Mouse (Mus musculus): ENCODE results near the gene C1qtnf7. TPM values are rescaled to one million over a fixed set of nuclear protein-coding genes. Genes with fewer than 3 reads are reported as not detected.

The C1qtnf7 gene
- polyA plus RNA-seq, 1 experiment from 2014 or later, result 4.8 TPM

DNA sequence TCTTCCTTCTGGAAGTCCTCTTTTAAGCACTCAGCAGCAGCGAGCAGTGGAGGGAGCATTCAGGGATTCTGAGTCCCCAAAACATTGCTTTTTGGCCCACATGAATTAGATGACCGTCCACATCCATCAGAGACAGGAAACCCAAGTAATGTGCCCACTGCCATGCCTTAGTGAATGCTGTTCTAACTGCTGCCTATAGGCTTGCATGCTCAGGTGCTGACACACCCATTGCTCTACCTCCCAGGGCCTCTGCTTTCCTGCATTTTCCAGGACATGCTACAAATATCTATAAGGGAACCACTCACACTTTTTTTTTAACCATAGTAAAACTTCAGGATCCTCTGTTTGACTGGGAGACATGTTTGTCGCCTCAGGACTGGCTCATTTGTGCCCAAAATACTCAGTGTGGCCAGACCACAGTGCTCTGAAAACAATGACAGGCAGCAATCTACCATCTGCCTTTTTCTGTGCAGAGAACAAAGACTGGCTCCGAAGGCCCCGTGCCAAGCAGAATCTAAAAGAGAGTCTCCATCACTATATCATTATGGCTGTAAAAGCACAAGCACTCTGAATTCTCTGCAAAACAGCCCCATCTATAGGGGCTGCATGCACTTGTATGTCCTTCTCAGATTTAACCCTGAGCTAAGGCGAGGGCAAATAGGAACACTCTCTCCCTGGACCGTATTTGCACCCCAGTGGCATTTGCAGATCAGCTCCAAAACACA, 106.4 kb downstream of the C1qtnf7 start:
- Histone ChIP-seq H3K27ac (ENCODE audit: low read length) (no peak overlapping the region), H3K36me3 (ENCODE audit: control insufficient read depth, insufficient read depth, low read length) (no peaks in the 10 kb centered on the region), H3K27me3 (replicated peaks; ENCODE audit: control insufficient read depth, insufficient read depth, low read length) (no peaks in the 10 kb centered on the region), H3K4me2 (ENCODE audit: low read depth, low read length) (no peak overlapping the region), H3K9me3 (ENCODE audit: control insufficient read depth, low read length) (no peaks in the 10 kb centered on the region), H3K4me3 (ENCODE audit: low read length) (no peak overlapping the region), H3K4me1 (ENCODE audit: control insufficient read depth, insufficient read depth, low read length) (no peaks in the 10 kb centered on the region), H3K9ac (ENCODE audit: low read depth, low read length) (no peak overlapping the region)
- 71% methylated on average over 7 of the region's 7 CpGs for WGBS
- no peak for ATAC-seq

DNA sequence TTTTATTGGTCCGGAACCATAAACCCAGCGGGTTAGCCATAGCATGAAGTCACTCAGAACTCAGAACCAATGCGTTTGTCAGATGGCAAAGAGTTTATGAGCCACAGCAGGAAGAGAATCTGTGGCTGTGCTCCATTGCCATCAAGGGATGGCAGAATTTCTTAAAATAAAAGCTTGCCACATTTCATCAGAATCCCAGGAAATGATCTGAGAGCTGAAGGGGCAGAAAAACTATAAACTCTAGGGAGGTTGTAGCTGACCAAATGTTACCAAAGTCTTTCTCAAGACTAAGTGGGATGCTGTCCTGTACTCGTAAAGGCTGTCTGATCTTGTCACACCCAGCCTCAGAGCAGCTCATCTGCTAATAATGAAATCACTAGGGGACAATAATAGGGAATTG, 110.1 kb downstream of the C1qtnf7 start:
- H3K9ac ChIP-seq (ENCODE audit: low read depth, low read length), result no peak overlapping the region
- H3K9me3 ChIP-seq (ENCODE audit: control insufficient read depth, low read length), result no peaks in the 10 kb centered on the region

DNA sequence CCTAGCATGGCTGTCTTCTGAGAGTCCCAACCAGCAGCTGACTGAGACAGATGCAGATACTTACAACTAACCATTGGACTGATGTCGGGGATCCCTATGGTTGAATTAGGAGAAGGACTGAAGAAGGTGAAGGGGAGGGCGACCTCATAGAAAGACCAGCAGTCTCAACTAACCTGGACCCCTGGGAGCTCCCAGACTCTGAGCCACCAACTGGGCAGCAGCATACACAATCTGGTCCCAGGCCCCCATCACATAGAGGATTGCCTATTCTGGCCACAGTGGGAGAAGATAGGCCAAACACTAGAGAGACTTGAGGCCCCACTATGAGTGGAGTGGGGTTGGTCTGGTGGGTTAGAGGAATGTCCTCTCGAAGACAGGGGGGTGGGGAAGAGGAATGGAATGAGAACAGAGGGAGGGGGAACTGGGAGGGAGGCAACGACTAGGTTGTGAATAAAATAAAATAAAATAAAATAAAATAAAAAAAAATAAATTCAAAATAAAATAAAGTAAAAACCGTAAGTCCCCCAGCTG, 118.8 kb downstream of the C1qtnf7 start:
- no peak overlapping the region for H3K4me3 ChIP-seq (ENCODE audit: low read length)
- no peaks in the 10 kb centered on the region for H3K27me3 ChIP-seq (replicated peaks; ENCODE audit: control insufficient read depth, insufficient read depth, low read length)
- WGBS, result 76% methylated on average over 5 of the region's 5 CpGs
- no peak overlapping the region for H3K9ac ChIP-seq (ENCODE audit: low read depth, low read length)
- H3K9me3 ChIP-seq (ENCODE audit: control insufficient read depth, low read length), result no peaks in the 10 kb centered on the region
- H3K36me3 ChIP-seq (ENCODE audit: control insufficient read depth, insufficient read depth, low read length), result no peaks in the 10 kb centered on the region
- no peak overlapping the region for H3K4me2 ChIP-seq (ENCODE audit: low read depth, low read length)
- no peaks in the 10 kb centered on the region for H3K4me1 ChIP-seq (ENCODE audit: control insufficient read depth, insufficient read depth, low read length)
- no peak for ATAC-seq
- no peak overlapping the region for H3K27ac ChIP-seq (ENCODE audit: low read length)

More for the DNA sequence above, 110.1 kb downstream of the C1qtnf7 start:
- Histone ChIP-seq H3K4me3 (ENCODE audit: low read length) (no peak overlapping the region), H3K4me1 (ENCODE audit: control insufficient read depth, insufficient read depth, low read length) (no peaks in the 10 kb centered on the region), H3K27ac (ENCODE audit: low read length) (no peak overlapping the region), H3K4me2 (ENCODE audit: low read depth, low read length) (no peak overlapping the region), H3K27me3 (replicated peaks; ENCODE audit: control insufficient read depth, insufficient read depth, low read length) (no peaks in the 10 kb centered on the region), H3K36me3 (ENCODE audit: control insufficient read depth, insufficient read depth, low read length) (no peaks in the 10 kb centered on the region)
- 82% methylated on average over 4 of the region's 4 CpGs for WGBS
- no peak for ATAC-seq

DNA sequence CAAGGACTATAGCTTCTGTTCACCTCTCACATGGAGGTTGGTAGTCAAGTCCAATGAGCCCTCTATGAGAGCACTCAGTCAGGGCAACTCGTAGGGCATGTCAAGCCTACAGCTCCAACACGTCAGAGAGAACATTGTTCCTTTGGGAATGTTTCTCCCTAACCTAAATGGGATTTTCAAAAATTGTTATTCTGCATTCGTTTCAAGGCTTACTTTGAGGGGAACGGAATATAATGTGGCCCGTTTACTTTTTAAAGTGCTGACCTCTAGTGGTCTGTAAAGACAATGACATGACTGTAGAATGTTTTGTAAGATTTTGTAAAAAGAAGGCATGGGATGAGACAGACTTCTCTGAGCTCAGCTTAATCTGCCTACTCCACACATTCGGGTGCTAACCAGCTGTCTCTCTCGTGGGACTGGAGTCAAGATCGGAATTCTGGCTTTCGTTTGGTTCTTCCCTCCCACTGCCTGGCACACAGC, 119.3 kb downstream of the C1qtnf7 start:
- no peak overlapping the region for H3K9ac ChIP-seq (ENCODE audit: low read depth, low read length)
- 29% methylated on average over 9 of the region's 9 CpGs for WGBS
- ATAC-seq, result peak; percentile 18; the same call in 1 of the 2 replicates

DNA sequence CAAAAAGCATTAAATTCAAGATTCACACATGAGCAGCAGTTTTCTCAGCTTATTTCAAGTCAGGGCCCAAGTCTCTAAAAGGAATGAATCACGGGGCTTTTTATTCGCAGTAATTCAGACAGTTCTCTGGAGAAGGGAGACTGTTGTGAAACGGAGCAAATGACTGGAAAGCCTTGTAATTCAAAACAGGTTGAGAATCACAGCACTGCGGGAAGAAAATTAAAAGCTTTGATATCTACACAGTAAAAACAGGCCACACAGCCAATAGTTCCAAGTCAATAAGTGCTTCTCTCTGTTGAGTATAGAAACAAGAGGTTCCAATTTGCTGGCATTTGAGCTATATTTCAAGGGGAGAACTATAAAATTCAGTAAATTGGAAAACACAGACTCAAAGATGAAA, 129.7 kb downstream of the C1qtnf7 start:
- Histone ChIP-seq H3K4me1 (ENCODE audit: control insufficient read depth, insufficient read depth, low read length) (no peaks in the 10 kb centered on the region), H3K4me3 (ENCODE audit: low read length) (no peak overlapping the region), H3K4me2 (ENCODE audit: low read depth, low read length) (no peak overlapping the region), H3K27me3 (replicated peaks; ENCODE audit: control insufficient read depth, insufficient read depth, low read length) (no peaks in the 10 kb centered on the region), H3K36me3 (ENCODE audit: control insufficient read depth, insufficient read depth, low read length) (no peaks in the 10 kb centered on the region), H3K9ac (ENCODE audit: low read depth, low read length) (no peak overlapping the region), H3K9me3 (ENCODE audit: control insufficient read depth, low read length) (no peaks in the 10 kb centered on the region), H3K27ac (ENCODE audit: low read length) (no peak overlapping the region)
- no peak for ATAC-seq
- 67% methylated on average over 4 of the region's 4 CpGs for WGBS

More for the DNA sequence above, 119.3 kb downstream of the C1qtnf7 start:
- no peak overlapping the region for H3K4me3 ChIP-seq (ENCODE audit: low read length)
- no peaks in the 10 kb centered on the region for H3K36me3 ChIP-seq (ENCODE audit: control insufficient read depth, insufficient read depth, low read length)
- H3K27ac ChIP-seq (ENCODE audit: low read length), result no peak overlapping the region
- H3K27me3 ChIP-seq (replicated peaks; ENCODE audit: control insufficient read depth, insufficient read depth, low read length), result no peaks in the 10 kb centered on the region
- no peaks in the 10 kb centered on the region for H3K9me3 ChIP-seq (ENCODE audit: control insufficient read depth, low read length)
- no peaks in the 10 kb centered on the region for H3K4me1 ChIP-seq (ENCODE audit: control insufficient read depth, insufficient read depth, low read length)
- no peak overlapping the region for H3K4me2 ChIP-seq (ENCODE audit: low read depth, low read length)

DNA sequence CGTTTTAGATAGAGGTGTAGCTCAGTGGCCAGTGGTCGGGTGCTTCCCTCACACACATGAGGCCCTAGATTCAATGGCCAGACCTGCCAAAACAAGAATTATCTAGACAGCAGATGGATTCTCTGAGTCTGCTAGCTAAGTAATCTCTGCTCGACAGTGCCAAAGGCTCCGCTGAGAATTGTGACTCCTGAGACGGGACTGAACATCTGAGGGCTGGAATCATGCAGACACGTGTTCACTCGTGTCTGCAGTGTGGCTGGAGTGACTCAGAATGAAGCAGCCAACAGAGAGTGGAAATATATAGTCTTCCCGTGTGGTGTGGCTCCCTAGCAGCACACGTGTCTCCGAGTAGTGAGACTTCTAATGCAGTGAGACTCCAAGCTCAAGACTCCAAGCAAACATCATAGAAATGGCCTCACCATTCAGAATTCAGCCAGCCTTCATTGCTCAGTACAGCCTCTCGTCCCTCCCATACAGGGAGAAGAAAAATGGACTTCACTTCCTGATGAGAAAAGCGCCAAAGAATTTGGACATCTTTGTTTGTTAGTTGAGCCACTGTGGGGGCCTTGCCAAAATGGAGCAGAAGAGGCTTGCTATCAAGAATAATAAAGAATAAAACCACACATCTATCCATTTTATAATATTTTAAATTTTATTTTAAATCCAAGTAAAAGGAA, 131.9 kb downstream of the C1qtnf7 start:
- no peaks in the 10 kb centered on the region for H3K27me3 ChIP-seq (replicated peaks; ENCODE audit: control insufficient read depth, insufficient read depth, low read length)
- no peak for ATAC-seq
- no peaks in the 10 kb centered on the region for H3K36me3 ChIP-seq (ENCODE audit: control insufficient read depth, insufficient read depth, low read length)
- H3K27ac ChIP-seq (ENCODE audit: low read length), result no peak overlapping the region
- 74% methylated on average over 12 of the region's 12 CpGs for WGBS
- no peaks in the 10 kb centered on the region for H3K4me1 ChIP-seq (ENCODE audit: control insufficient read depth, insufficient read depth, low read length)
- no peaks in the 10 kb centered on the region for H3K9me3 ChIP-seq (ENCODE audit: control insufficient read depth, low read length)
- H3K9ac ChIP-seq (ENCODE audit: low read depth, low read length), result no peak overlapping the region
- no peak overlapping the region for H3K4me3 ChIP-seq (ENCODE audit: low read length)
- H3K4me2 ChIP-seq (ENCODE audit: low read depth, low read length), result no peak overlapping the region

DNA sequence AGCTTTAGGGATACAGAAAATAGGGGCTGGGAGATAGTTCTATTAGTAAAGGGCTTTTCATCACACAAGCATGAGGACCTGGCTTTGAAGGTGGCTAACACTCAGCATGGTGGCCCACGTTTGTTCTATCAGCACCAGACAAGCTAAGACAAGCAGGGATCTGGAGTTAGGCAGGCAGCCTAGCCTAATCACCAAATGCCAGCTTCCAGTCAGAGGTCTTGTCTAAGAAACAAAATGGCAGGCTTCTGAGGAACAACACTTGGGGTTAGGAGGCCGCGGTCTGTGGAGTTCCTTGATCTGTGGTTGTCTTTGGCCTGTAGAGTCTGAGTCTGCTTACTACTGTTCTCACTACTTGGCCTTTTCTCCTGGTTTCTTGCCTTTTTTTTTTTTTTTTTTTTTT, 146.2 kb downstream of the C1qtnf7 start:
- 0 out of 2 replicates have a peak, but pooled peaks cover 8% of the 10 kb centered on the region for H3K4me1 ChIP-seq (ENCODE audit: control insufficient read depth, insufficient read depth, low read length)
- 87% methylated on average over 3 of the region's 3 CpGs for WGBS
- H3K9me3 ChIP-seq (ENCODE audit: control insufficient read depth, low read length), result no peaks in the 10 kb centered on the region
- no peaks in the 10 kb centered on the region for H3K27me3 ChIP-seq (replicated peaks; ENCODE audit: control insufficient read depth, insufficient read depth, low read length)
- H3K36me3 ChIP-seq (ENCODE audit: control insufficient read depth, insufficient read depth, low read length), result no peaks in the 10 kb centered on the region
- ATAC-seq, result no peak
- H3K4me3 ChIP-seq (ENCODE audit: low read length), result no peak overlapping the region; the same call in 1 of the 2 replicates
- H3K27ac ChIP-seq (ENCODE audit: low read length), result peak overlapping the region; percentile 79
- H3K4me2 ChIP-seq (ENCODE audit: low read depth, low read length), result peak overlapping the region; percentile 68; the same call in 1 of the 2 replicates
- no peak overlapping the region for H3K9ac ChIP-seq (ENCODE audit: low read depth, low read length)

DNA sequence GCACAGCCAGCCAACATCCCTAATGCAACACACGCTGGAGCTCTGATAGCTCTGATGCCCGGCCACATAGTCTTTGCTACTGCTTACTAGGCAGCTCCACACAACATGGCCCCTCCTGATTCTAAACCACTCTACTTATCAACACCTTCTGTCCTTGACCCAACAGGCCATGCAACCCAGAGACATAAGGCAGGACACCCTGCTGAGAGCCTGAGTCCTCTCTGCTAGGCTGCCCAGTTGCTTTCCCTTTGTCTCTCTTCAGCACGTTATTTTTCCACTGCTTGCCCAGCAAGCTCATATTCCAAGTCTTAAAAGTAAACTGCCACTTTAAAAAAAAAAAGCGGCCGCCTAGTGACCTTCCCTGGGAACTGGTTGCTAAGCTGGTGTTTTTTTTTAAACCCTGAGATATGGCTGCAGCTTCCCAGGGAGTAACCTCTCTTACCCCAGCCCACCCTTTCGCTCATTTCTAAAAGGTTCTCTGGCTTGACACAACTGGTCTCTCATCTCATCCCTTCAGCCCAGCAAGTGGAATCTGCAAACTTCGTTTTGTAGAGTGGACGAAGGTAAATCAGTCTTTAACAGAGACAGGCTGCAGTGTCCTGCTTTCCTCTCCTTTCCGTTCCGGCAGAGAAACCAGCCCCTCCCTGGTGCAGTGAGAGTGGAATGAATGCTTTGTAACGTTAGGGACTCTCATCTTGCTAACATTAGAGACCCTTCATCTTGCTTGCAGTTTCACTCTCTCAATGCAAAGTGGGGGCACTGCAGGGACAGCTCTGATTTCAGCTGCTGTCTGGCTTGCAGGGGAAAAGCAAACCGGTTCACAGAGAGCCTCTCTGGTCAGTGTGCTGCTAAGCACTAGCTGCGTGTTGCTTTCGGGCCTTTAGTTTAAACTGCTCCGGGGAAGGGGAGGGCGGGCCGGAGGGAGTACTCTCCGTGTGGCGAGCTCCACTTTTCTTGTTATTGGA, 146.9 kb downstream of the C1qtnf7 start, which contains the start of gene Cc2d2a:
TSS of gene Cc2d2a (plus strand) at position 350 of the 965 bp plus-strand sequence.
- Histone ChIP-seq H3K36me3 (ENCODE audit: control insufficient read depth, insufficient read depth, low read length) (no peaks in the 10 kb centered on the region), H3K9me3 (ENCODE audit: control insufficient read depth, low read length) (no peaks in the 10 kb centered on the region), H3K27ac (ENCODE audit: low read length) (peak within 1 kb of the TSS; percentile 79), H3K9ac (ENCODE audit: low read depth, low read length) (peak within 1 kb of the TSS; percentile 57), H3K27me3 (replicated peaks; ENCODE audit: control insufficient read depth, insufficient read depth, low read length) (no peaks in the 10 kb centered on the region), H3K4me3 (ENCODE audit: low read length) (peak within 1 kb of the TSS; percentile 48), H3K4me2 (ENCODE audit: low read depth, low read length) (peak within 1 kb of the TSS; percentile 68), H3K4me1 (ENCODE audit: control insufficient read depth, insufficient read depth, low read length) (0 out of 2 replicates have a peak, but pooled peaks cover 8% of the 10 kb centered on the region)
- WGBS, result 4% methylated on average over 19 of the region's 19 CpGs
- peak; percentile 83 for ATAC-seq

All from intestine, embryonic 16.5 days (tissue).